Mouse (Mus musculus) gastrocnemius, postnatal 25 days (tissue): ENCODE measurements at regions not wholly inside any gene's neighbourhood (a gene's known extent, or its start where the extent isn't known, plus 50 kb on each side); places are given as distances from the start of the nearest gene placed in this dataset.

Experiments
- DNase-seq: peaks from one replicate; pipeline ENCODE4 v3.0.0; 2022

DNA sequence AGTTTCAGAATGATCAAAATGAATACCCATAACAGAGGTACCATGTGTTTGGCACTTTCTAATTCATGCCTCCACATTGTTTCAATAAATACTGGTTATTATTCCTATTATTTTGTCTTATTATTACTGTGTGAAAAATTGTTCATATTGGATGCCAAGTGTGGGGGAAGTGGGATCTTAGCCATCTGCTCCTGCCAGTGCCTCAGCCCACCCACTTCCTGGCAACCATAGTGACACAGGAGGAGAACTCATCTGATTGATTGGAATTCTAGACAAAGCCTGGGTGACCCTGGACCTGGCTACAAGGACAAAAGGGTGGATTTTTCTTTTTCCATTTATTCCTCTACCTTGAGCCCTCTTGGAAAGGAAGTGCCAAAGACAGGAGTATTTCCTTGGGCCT lies 2886.8 kb upstream of the Lrrc6 start:
- DNase-seq = no peak

DNA sequence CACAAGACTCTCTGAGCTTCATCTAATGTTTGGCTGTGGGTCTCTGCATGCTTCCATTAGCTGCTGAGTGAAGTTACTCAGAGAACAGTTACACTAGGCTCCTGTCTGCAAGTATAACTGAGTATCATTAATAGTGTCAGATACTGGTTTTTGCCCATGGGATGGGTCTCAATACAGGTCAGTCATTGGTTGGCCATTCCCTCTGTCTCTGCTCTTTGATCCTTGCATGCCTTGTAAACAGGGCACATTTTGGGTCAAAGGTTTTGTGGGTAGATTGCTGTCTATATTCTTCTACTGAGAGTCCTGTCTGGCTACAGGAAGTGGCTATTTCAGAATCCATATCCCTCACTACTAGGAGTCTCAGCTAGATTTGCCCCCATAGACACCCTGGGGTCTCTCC lies 2864.7 kb upstream of the Lrrc6 start:
- DNase-seq = no peak

DNA sequence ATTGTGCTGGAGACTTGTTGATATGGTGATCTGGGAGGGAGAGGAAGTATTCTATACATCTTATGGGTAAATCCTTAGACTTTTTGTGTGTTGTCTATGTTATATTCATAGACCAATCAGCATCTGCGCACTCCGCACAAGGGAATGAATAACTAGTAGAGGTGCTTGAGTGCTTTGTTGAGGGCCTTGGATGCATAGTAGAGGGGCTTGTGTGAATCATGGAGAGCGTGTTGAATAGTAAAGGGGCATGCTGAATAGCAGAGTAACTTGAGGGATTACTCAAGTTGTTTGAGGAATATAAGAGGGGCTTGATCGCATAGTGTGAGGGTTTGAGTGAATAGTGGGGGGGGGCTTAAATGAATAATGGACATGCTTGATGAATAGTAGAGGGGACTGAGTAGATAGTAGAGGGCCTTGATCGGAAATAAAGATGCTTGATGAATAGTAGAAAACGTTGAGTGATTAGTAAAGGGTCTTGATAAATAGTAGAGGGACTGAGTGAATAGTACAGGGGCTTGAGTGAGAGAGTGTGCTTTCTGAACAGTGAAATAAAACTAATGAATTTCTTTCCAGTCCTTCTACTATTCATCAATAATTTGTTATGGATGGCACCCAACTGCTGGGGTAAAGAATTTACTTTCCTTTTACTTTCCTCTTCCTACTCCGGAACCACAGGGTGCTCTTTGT lies 2849.5 kb upstream of the Lrrc6 start:
- no peak for DNase-seq

DNA sequence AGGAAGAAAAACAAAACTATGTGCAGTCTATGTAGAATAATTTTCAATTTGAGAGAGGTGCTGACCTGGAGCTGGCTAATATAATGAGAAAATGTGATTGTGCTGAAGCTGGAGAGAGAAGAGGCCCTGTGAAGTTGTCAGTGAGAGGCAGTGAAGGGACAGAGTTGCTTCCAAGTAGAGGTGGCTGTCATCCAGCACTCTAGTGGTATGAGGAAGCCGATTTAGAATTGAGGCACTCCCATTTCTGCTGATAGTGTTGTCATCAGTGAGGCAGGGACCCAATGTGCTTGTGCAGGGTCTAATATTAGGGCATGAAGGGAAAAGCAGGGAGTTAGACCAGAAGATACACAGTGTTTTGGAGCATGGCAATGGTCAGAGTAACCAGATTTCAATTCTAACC lies 2845.4 kb upstream of the Lrrc6 start:
- DNase-seq = no peak

DNA sequence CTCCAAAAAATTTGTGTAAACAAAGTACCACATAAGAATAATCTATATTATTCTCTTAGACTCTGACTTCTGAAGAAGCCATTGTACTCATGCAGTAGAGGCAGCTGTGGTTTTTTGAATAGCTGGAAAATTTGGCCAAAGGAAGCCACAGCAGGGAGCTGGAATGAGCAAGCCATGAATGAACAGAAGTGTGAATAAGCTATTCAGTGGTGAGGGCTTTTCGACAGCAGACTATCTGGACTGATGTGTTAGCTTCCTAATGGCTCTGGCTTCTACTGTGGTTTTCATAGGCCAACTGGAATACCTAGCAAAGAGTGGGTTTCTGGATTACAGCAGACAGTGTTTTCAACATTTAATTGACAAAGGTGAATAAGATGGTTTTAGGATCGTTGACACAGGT lies 2842.0 kb upstream of the Lrrc6 start:
- DNase-seq = no peak

DNA sequence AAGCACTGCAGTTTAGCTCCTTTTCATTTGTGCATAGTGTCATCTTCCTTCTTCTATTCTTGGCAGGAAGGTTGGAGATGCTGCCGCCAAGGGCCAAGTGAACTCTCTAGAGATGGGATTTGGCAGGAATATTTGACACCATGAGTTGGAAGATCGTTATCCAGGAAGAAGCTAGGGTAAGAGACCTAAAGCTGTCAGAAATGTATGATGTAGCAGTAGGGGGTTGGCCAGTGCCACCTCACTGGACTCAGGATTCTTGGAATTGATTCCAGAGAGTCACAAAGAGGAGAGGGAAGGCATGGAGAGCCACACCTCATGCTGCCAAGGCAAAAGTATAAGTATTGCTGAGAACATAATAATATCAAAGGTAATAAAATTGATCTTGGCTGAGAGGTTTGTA lies 2835.8 kb upstream of the Lrrc6 start:
- DNase-seq = peak; percentile 5

DNA sequence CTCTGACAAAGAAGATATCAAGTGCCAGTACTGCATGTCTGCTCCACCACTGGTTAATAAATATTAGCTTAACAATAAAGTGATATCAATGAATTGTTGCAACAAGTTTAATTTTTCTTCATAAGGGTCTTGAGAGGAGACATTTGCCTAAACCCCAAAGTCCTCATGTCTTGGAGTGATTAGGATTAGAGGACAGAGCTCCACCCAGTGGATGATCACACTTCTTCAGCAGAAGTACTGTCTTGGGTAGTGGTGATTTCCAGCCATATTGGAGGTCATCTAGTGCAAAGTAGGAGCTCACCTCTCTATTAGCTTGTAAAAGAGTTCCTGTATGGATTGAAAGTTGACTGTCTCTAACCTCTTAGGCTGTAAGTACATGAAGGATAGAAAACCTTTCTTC lies 2825.8 kb upstream of the Lrrc6 start:
- no peak for DNase-seq

DNA sequence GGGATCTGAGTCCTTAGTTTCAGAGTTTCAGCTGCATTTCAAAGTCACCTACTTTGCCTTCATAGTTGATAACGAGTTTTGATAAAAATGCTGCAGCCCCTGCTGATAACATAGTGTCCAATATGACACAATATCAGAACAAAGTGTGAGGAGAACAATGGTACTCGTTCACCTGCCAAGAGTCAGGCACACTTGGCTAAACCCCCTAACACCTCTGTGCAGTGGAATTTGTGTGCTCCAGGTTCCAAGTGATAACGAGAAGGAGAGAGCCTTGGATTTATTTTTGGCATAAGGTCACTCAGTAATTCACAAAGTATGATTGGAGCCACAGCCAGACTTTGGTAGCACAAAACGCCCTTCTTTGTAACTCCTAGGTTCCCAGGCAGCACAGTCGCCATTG lies 2802.4 kb upstream of the Lrrc6 start:
- DNase-seq = no peak

DNA sequence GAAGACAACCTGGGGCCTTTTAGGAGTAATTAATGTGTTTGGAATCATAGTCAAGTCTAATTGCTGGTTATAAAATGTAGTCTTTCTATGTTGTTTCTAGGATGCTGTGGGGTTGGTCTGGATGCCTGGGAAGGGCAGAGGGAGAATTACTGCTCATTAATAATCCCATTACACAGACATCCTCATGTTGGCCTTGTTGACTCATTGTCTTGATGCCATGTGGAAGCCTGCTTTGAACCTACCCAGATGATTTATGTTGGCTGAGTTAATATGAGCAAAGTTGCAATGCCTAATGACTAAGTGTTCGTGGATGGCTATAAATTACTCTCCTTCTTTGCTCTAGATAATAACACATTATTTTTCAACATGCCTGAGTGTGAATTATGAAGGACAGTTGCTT lies 2790.6 kb upstream of the Lrrc6 start:
- DNase-seq = no peak

DNA sequence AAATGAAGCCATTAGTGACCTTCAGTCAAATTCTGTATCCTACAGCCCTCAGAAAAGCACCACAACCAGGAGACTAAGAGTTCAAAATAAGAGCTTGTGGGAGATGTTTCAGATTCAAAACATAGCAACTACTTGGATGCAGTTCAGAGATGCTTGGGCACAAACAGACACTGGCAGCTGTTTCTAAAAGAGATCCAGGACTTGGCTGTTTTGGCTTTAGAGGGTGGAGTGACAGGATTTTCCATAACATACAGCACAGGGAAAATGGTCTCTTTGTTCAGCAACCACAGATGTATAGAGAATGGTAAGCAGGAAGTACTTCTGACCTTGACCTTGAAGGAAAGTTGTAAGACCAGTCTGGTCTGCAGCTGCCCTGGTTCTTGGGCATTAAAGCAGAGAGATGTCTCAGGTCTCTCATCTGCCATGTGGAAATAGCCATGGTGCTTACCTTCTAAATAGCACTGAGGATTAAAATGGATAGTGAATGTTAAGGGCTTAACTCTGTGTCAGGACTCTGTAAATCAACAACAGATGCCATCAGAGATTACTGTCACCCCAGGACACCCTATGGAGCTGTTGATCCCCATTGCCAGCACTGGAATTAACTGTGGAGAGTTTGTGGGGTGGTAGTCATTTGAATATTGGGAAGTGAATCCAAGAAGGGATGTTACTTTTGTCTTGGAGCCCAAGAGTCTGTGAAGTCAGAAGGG lies 2775.0 kb upstream of the Lrrc6 start:
- no peak for DNase-seq

DNA sequence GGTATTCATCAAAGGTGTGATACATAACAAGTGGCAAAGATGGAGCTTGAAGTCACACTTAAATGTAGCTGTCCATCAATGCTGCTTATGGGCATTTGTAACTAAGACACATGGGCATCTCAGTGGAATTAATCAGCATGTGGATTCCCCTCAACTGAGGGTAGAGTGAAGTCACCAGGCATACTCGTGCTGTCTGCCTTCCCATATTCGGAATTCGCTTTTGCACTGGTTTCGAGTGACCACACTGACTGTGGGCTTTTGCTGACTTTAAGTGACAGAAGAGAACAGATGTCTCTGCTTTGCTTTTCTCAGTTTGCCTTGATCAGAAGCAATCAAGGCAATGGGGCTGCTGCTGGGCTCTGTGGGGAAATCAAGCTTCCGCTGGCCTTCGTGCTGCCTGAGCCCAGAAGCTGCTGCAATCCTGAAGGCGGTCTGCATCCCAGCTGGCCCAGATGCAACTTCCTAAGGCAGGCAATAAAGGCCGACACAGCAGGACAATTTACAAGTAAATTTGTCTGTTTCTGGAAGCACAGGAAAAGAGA lies 2773.6 kb upstream of the Lrrc6 start:
- no peak for DNase-seq

DNA sequence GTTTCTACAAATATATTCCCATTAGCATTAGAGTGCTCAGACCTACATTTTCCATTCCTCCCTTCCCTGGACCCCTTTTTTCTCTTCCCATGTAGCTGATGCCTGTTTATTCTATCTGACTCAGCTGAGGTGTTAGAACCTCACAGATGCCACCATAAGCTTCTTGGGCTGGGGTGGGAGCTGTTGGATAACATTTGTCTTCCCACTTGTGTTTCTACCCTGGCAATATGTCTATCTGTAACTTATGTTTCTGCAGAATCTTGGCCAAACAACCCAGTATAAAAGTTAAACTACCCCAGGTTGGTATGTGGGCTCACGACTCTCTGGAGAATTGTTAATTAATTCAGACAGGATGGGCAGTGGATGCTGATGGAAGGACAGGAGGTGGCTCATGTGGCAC lies 2772.8 kb upstream of the Lrrc6 start:
- DNase-seq = no peak

DNA sequence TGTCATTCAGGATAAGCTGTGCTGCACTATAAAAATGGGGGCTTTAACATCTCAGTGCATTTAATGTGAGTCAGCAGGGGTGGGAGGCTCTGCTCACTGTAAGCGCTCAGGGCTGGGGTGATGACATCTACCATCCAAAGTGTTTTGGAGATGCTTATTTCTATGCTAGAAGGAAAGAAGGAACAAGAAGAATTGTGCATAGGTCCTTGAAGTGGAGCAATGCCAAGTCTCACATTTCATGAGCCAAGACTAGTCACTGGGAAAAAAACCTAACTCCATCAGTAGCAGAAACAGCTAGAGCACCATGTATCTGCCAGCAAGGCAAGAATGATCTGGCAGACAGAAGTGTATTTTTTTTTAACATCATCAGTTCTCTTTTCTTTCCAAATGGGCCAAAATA lies 2761.2 kb upstream of the Lrrc6 start:
- DNase-seq = no peak

DNA sequence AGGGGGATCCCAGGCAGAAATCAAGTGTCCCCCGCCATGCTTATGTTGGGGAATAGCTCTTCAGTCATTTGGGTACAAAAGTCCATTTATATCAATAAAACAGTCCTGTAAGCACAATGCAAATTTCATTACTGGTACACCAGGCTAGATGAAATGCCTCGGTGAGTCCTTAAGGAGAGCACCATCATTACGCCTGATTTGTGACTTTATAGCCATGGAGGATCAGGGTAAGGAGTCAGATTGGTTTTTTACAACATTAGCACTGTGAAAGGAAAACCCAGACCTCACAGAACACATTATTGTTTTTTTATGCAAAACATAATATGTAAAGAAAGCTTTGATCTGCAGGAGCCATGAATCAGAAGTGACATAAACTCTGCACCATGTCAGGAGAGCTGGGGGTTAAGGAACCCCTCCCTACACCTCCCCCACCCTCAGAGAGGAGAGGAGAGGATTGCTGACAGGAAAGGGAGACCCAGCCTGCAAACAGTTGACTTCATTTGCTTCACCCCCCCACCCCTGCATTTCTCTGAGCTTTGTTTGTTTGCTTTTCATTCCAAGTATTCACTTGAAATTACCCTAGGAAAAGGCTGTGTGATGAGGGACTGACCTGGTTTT lies 2756.6 kb upstream of the Lrrc6 start:
- DNase-seq = no peak

DNA sequence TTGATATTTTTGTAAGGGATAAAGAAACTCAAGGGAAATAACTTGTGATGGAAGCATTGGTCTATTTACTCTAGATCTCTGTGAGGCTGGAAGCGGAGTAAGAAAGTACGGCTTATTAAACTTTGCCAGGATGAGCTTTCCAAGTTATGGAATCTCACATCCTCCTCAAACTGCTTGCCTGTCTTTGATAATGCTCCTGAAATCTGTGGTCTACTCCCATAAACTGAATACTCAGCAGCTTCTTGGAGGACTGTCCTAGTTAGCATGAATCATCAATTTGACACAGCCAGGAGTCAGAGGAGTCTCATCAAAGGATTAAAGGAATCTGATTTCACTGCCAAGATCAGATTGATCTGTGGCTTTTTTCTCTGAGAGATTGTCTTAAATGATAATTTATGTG lies 2753.0 kb upstream of the Lrrc6 start:
- DNase-seq = no peak

DNA sequence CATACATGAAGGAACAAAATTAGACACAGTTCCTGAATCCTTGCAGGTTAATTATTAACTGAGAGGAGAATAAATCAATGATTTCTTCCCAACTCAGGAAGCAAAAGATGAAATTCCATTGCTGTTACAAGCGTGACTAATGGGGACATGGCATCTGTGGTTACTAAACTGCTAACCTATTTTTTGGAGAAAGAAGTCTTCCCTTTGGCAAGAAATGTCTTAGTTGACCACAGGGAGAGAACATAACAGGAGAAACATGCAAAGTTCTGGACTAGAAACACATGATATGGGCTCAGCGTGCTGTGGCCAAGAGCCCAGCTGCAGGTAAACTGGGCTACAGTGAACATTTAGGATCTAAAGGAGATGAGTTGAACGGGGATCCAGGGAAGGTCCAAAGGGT lies 2751.4 kb upstream of the Lrrc6 start:
- no peak for DNase-seq

DNA sequence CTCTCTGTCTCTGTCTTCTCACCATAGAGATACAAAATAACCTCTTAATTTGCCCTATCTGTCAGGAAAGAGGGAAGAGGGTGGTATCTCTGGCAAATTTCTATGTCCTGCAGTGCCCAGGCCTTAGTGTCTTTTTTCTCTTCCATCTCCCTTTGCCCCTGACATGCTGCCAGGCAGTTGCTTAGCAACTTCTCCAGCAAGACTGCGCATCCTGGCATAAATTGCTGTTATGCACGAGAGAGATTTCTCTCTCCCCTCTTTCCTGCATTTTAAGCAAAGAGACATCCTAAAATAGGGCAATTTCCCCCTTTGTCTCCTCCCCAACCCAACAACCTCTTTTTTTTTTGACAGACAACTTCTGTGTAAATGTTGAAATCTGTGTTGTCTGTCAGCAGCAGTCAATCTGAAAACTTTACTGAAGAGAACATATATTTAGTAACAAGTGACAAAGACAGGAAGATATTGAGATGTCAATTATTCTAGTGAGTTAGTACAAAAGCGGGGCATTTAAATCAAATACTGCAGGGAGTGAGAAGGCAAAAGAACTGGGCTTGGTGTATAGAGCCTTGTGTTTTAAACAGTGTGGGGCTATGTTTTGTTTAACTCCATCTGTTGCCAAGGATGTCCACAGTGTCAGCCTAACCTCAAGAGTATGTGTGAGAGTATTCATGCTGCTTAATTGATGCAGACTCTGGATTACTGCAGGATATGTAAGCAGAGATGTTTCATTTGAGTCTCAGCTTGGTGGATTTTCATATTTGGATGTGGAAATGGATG lies 2745.7 kb upstream of the Lrrc6 start:
- DNase-seq = no peak

DNA sequence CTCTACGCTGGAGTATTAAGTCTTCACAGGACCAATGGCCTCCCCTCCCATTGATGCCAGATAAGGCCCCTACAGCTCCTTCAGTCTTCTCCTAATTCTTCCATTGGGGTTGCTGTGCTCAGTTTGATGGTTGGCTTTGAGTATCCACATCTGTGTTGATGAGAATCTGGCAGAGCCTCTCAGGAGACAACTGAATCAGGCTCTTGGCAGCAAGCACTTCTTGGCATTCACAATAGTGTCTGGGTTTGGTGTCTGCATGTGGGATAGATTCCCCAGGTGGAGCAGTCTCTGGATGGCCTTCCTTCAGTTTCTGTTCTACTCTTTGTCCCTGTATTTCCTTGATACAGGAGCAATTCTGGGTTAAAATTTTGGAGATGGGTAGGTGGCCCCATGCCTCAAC lies 2734.6 kb upstream of the Lrrc6 start:
- DNase-seq = no peak

DNA sequence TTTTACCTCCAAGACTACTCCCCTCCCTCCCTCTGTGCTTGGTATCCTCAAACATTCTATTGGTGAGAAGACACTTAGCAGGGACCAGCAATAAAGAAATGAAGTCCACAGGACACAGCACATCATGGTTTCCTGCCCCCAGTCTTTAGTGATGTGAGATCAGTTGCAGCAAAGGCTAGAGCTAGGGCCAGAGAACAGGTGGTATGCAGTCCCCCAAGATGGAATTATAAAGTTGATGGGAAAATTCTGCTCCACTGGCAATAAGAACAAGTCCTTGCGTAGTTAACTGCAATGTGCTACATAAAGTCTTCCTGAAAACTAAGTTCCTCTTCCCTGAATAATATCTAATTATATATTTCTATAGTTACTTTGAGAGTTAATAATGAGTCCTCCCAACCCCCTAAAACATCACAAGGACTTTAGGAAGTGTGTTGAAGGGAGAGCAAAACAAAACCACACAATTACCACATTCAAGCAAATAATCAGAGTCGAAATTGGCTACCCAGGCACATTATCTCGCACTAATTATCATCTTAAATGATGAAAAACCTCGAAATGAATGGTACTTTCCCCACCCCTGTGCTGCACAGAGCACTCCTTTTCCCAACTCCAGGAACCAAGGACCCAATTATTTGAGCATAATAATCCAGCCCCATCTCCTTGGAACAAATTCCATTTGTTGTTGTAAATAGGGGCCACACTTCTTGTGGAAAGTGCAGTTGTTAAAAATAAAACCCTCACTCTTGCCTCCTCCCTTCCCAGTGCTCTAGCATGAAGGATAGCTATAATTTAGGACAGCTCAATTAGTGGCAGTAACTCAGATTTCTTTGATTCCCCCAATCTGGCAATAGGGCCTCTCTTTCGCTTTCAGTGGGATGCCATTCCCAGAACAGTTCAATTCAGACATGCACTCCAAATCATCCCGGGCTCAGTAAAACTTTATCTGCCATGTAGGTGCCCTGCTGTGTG lies 2724.2 kb upstream of the Lrrc6 start:
- no peak for DNase-seq

DNA sequence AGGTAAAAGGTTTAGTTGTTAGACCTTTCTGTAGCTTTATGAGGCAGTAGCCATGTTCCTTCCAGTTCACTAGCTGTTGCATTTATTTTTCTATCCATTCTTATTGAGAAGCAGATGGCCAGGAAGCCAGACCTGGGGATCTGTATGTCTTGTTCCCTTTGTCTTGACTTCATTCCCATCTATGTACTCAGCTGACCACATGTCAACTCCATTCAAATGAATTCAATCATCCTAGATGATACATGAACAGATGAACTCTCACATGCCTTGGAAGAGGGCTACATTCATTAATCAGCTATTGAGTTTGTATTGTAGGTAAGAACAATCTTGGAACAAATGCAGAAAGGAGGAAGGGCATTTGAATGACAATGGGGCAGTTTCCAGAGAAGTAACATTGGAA lies 2722.7 kb upstream of the Lrrc6 start:
- DNase-seq = no peak

DNA sequence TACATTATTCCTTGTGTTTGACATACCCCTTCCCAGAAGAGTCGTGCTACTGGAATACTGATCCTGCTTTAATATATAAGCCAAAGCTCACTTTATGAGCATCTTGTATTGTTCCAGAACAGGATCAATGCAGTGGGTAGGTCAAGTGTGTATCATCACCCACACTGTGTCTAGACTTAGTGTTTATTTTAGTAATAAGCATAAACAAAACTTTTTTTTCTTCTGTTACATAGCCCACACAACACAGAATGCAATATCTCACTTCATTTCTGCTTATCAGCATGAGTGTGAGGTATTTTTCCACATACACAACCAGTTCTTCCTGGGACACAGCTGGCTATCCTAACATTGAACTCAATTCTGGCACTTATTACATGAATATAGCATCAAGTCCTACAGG lies 2721.7 kb upstream of the Lrrc6 start:
- no peak for DNase-seq
